Mouse (Mus musculus): ENCODE results near the gene Gfpt2.
"Not testable (repeated sequence)": the region's sequence is repeated elsewhere in the genome, so short reads cannot be mapped to it uniquely, and the experiment has no call there.

Gfpt2 gene

GRCm38 (mm10) chr11:49793619-49794341 is at the start of gene Gfpt2:
Gene Gfpt2 (plus strand): TSS chr11:49794178.
- no peak for DNase-seq (ENCODE audit: low read depth, low spot score)

DNA sequence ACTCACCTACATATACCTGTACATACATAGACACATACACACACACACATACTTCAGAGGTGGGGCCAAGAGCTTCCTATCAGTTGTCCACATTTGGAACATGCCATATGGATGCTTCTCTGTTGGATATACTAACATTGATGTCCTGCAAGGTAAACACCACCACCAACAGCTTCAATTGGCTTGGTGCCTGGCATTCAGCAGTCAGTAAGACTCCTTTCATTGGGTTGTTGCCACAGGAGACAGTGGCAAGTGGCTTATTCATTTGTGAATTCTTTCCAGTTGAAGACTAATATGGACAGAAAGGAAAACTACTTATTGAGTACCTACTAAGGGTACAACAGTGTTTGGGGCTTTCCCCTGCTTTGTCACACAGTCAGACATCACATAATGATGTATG is 49.0 kb upstream of the Gfpt2 start:
- DNase-seq (ENCODE audit: low read depth, low spot score) = no peak

DNA sequence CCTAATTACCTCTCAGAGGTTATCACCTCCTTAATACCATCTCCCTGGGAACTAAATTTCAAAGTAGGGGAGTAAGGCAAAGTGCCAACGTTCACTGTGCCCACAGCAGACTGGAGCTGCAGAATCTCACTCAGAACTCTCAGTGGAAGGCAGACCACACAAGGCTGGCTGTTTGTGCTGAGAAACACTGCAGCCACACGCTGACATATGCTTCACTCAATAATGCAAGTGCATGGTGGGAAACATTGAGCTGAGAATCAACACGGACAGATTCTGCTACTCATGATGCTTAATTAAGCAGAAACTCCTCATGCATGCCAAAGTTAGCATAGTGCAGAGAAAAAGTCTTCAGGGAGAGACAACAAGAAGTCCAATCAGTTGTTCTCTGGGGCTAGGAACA is 48.1 kb upstream of the Gfpt2 start:
- no peak for DNase-seq (ENCODE audit: low read depth, low spot score)

GRCm38 (mm10) chr11:49746756-49747155 is 47.2 kb upstream of the Gfpt2 start:
- no peak for DNase-seq (ENCODE audit: low read depth, low spot score)

DNA sequence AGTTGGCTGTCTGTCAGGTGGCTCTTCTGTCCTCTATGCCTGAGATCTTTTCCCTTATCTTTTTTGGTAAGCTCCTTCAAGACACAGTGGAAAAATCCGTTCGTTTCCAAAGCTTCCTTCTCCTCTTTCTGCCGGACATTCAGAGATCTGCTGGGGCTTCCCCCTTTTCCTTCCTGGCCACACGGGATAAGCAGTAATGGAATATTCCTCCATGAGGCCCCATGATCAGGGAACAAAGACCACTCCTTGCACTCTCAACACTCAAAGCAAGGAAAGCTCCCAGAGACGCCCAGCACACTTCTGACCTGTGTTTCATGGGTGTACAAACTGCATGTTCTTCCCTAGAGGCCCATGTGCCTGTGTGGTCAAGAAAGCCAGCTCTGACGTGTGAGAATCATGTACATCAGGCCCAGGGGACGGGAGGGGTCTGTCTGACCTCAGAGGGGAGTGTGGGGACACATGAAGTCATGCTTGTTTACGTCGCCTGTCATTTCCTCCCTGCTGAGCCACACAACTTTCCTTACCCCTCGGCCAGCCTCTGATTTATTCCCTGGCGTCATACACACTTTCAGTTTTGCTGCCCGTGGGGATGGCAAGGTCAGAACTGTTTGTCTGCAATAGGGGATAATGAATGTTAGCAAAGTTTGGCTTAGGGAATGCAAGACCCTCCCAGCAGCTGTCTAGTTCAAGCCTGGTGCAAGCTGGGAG is 38.9 kb upstream of the Gfpt2 start:
- no peak for DNase-seq (ENCODE audit: low read depth, low spot score)

DNA sequence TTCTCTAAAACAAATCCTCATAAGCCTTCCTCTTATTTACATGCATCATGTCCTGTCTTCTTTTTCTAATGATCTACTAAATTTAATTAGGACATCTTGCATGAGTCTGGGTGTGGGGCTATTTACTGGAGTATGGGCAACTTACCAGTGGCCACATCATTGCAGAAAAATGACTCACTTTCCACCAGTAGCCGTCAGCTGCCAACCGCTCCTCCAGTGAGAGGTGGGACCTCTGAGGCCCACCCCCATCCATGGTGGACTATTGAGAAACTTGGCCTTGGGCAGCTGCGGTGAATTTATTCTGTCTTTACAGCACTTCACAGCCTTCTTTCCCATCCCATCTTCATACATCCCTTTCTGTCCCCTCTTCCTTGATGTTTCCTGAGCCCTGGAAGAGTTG is 35.9 kb upstream of the Gfpt2 start:
- no peak for DNase-seq (ENCODE audit: low read depth, low spot score)

DNA sequence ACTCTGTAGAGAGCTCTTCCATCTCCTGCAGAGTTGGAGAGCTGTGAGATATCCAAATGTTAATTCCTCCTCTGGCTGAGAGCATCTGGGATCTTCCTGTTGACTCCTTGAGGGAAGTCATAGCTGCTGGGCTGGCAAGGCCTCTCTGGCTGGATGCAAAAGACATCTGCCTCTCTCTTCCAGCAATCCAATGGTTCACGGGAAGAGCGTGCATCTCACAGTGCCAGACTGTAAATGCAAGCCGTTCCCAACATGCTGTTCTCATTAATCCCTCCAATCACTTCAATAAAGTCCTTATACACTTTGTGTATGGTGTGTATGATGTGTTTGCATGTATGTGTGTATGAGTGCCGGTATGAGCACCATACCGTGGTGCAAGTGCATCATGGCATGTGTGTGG is 32.8 kb upstream of the Gfpt2 start:
- no peak for DNase-seq (ENCODE audit: low read depth, low spot score)

DNA sequence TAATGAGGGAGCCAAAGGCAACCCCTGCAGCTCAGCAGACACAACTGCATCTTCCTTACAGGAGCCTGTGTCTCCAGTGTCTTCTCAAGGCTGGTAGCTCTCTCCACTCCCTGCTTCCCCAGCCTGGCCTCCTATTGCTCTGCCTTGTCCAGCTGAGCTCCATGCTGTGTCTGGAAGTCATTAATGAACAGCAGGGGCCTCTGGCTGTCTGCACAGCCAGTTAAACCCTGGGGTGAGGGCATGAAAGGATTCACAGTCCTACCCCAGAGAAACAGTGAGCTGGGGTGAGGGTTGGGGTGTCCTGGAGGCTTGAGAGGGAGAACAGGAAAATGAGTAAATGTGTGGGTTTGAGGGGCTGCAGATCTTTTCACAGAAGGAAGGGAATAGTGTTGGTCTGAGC is 30.4 kb upstream of the Gfpt2 start:
- no peak for DNase-seq (ENCODE audit: low read depth, low spot score)

DNA sequence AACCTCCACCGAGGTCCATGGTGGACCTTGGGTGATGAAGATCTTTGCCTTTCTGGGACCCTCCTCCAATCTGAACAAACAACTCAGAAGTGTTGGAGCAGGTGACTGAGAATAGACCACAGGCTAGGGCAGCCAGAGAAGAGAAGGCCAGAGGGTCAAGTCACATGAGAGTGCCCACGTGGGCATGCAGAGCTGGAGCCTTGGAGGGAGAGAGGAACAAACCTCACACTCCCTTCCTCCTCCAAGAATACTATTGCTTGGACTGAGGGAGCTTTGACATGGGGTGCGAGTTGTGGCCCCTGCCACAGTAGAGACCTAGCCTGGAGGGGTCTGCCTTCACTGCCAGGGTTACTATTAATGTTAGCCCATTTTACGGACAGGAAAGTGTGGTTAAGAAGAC is 30.0 kb upstream of the Gfpt2 start:
- no peak for DNase-seq (ENCODE audit: low read depth, low spot score)

DNA sequence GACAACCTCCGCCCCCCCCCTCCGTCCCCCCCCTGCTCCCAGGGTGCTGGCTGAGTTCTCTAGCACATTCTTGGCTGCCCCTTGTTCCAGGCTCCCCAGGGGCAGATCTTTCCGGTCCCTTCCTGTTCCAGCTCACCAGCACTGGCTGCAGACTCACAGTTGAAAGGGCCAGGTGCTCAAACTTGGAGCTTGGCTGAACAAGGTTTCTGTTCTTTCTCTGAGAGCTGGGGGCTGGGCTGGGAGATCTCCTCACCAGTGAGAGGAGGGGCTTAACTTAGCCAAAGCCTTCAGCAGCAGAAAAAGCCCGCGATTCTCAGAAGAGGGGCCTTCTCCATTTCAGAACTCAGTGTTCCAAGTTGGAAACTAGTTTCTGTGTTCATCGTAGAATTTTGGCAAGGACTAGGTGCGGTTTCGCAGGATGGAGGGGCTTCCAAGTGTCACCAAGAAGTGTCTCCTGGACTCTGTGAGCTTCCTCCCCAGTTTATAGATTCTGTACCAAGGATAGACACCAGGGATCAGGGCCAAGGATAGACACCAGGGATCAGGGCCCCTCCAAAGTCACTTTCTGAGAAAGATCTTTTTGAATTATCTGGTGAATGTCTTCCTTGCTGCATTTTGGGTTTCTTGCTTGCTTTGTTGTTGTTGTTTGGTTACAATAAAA is 29.2 kb upstream of the Gfpt2 start:
- peak; percentile 83 for DNase-seq (ENCODE audit: low read depth, low spot score)

DNA sequence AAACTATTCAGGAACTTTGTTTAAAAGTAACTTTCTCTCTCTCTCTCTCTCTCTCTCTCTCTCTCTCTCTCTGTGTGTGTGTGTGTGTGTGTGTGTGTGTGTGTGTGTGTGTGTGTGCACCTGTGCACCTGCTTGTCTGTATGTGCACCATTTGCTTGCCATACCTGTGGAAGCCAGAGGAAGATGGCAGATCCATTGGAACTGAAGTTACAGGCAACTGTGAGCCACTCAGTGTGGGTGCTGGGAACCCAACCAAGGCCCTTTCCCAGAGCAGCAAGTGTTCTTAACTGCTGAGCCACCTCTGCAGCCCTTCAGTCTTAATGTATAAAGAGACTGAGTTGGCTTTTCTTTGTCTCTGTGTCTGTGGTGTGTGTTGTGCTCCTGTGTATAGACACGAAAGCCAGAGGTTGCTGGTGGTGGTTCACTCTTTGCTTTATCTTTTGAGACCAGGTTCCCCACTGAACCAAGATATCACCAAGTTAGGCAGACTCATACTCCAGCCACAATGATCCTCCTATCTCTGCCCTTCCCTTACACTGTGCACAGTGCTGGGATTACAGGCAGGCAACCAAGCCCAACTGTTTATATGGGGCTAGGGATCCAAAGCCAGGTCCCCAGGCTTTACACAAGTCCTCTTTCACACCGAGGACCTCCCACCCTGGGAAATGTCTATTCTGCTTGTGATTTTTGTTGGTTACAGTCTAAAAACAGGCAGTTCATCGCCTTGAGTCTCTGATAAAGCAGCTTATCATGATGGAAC is 28.4 kb upstream of the Gfpt2 start:
- no peak for DNase-seq (ENCODE audit: low read depth, low spot score)

DNA sequence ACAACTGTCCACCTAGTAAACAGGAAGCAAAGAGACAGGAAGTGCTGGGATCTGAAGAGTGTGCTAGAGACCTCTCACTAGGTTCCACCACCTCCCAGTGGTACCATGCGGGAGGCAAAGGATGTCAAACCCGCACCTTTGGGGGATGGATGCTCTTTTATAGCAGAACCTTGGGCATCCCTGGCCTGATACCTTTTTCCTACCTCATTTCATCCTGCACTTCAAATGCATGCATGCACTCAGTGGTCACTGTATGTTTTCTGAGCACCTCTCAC is 27.9 kb upstream of the Gfpt2 start:
- no peak for DNase-seq (ENCODE audit: low read depth, low spot score)

DNA sequence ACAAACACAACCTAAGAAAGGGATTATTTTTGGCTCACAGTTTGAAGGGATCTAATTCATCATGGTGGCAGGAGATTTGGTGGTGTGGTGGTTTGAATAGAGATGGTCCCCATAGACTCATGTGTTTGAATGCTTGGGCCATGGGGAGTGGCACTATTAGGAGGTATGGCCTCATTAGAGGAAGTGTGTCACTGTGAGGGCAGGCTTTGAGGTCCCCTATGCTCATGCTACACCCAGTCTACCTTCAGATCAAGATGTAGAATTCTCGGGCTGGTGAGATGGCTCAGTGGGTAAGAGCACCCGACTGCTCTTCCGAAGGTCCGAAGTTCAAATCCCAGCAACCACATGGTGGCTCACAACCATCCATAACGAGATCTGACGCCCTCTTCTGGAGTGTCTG is 26.5 kb upstream of the Gfpt2 start:
- not testable (repeated sequence) for DNase-seq (ENCODE audit: low read depth, low spot score)

DNA sequence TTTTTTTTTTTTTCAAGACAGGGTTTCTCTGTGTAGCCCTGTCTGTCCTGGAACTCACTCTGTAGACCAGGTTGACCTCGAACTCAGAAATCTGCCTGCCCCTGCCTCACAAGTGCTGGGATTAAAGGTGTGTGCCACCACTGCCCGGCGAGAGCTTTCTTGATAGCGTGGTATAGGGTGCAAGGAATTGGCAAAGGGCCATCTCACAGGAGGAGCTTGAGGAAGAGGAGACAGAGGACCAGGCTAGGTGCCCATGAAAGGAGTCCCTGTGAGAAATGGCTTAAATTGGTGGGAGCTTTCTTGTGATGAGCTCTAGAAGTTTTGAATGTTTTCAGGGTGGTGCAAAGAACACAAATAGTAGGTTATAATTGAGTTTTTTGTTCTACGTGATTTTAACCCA is 25.2 kb upstream of the Gfpt2 start:
- no peak for DNase-seq (ENCODE audit: low read depth, low spot score)

GRCm38 (mm10) chr11:49770676-49771550 is 23.1 kb upstream of the Gfpt2 start:
- peak; percentile 25 for DNase-seq (ENCODE audit: low read depth, low spot score)

- peak; percentile 37 for DNase-seq (ENCODE audit: low read depth, low spot score)
Measured at GRCm38 (mm10) chr11:49772251-49772650, 21.7 kb upstream of the Gfpt2 start.

GRCm38 (mm10) chr11:49774894-49775293 is 19.1 kb upstream of the Gfpt2 start:
- DNase-seq (ENCODE audit: low read depth, low spot score) = no peak

- DNase-seq (ENCODE audit: low read depth, low spot score) = no peak
Measured at GRCm38 (mm10) chr11:49778844-49779243, 15.1 kb upstream of the Gfpt2 start.

DNA sequence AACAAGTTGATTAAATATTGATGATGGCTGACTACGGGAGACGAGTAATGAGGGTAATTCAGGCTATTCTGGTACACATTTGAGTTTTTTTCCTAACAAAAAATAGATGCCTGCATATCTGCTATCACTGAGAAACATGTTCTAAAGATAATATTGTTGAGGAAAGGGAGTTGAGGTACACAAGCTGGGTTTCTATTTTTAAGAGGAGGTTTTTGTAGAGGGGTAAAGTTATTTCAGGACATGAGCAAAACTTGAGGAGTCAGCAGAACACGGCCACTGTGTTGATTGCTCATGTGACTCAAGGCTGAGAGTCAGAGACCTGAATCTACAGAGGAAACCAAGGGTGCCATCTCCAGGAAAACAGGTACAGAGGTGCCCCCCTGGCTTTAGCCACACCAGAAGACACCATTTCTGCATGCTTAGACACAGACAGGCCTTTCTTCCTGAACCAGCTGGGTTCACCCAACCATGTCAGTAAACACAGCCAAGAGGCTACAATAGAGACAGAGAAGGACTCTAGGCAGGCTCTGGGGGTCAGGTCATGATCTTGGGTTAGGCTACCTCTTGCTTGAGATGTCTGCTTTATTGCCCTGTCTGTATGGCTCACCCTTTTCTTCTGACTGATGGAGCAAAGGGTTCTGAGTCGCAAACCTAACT is 13.7 kb upstream of the Gfpt2 start:
- peak; percentile 56 for DNase-seq (ENCODE audit: low read depth, low spot score)

DNA sequence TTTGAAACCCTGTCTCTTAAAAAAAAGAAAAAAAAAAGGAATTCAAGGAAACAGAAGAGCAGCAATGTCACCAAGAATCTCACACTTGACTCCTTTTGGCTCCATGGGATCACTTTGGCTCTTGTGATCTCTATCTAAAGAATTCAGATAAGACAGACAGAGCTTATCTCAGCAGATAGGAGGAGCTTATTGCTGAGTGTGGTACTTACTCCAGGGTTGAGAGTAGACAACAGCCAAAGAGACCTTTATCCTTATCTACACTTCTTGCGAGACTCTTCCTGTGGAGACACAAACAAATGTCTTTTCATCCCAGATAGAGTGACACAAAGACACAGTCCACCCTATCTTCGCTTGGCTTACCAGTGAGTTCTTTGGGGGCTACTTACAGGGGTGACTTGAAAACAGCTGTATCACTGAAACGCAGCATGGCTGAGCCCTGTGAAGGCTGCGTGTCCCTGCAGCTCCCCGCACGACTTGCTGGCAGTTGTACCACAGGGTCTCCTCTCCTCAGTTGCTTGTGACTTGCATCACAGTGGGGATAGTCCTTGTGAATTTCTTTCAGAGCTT is 12.1 kb upstream of the Gfpt2 start:
- DNase-seq (ENCODE audit: low read depth, low spot score) = no peak

DNA sequence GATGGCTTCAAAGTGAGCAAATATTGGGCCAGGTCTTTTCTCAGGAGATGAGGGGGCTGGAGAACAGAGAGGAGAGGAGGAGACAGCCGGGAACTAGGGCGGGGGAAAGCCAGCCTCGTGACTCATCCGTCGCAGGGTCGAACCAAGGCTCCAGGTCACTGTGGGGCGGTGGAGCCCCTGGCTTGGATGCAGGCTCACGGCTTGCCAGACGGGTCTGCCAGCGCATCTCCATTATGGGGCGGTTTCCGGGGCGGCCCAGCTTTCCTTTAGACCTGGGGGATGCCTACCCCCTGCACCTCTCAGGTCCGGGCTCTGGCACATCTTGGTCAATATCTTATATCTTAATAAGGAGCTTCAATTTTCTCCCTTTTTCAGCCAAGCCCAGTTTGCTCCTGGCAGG is 847 bp upstream of the Gfpt2 start:
- no peak for DNase-seq (ENCODE audit: low read depth, low spot score)

Measured in A20 (cell line).